Comparison of ENCODE assay signal across 8 mouse cellular contexts in genomic region chr8:94387027-94387684, GRCm38 (mm10). TPM values are rescaled to one million over a fixed set of nuclear protein-coding genes. Genes with fewer than 3 reads are reported as not detected.
DNase-seq lines count a peak whose midpoint lies in the region; ATAC-seq and TF ChIP-seq lines count a peak whose summit lies in the region.

No protein-coding gene starts in this region.

- peak overlapping the region; percentile 68 for H3K27ac ChIP-seq in MEL (ENCODE audit: control insufficient read depth, low read depth, low read length)
- H3K27ac ChIP-seq in forebrain, embryonic 16.5 days (ENCODE audit: low read length) = no peak overlapping the region
- peak overlapping the region; percentile 91 for H3K27ac ChIP-seq in lung, embryonic 14.5 days (ENCODE audit: low read depth)

- 0 out of 4 replicates have a peak, but pooled peaks of 1 of the 2 experiments have one; percentile 2 for TF ChIP-seq EP300 in MEL (IDR thresholded peaks at IDR 0.05; ENCODE audit: low read depth in 1 of 2, low read length in 2 of 2)

- H3K4me1 ChIP-seq in MEL (ENCODE audit: control insufficient read depth in 1 of 2, insufficient read depth in 2 of 2, low read length in 2 of 2) = peaks cover 13 to 25% of the 10 kb centered on the region in 2 experiments
- H3K4me1 ChIP-seq in forebrain, embryonic 16.5 days (replicated peaks; ENCODE audit: control insufficient read depth, insufficient read depth, low read length) = peaks cover 19% of the 10 kb centered on the region
- H3K4me1 ChIP-seq in lung, embryonic 14.5 days (ENCODE audit: insufficient read depth) = peaks cover 6% of the 10 kb centered on the region; the same call in 1 of the 2 replicates

- no peaks in the 10 kb centered on the region for H3K9me3 ChIP-seq in MEL (replicated peaks; ENCODE audit: insufficient read depth, low read length)
- no peaks in the 10 kb centered on the region for H3K9me3 ChIP-seq in forebrain, embryonic 16.5 days (ENCODE audit: control insufficient read depth, low read length)
- no peaks in the 10 kb centered on the region for H3K9me3 ChIP-seq in lung, embryonic 14.5 days (ENCODE audit: low read depth, low read length)

- DNase-seq in MEL (ENCODE audit: low read depth, low spot score) = peak; percentile 86
- peak; percentile 84 for DNase-seq in cerebellum, adult 11-12 months
- DNase-seq in heart, postnatal 36 days = peak; percentile 83 to 90
- DNase-seq in layer of hippocampus, adult 8-10 months (ENCODE audit: low spot score in 2 of 2) = peak; percentile 72 to 83
- peak; percentile 86 for DNase-seq in lung, embryonic 14.5 days
- peak; percentile 55 to 70 for DNase-seq in thymus, adult 18-20 months

- peaks cover 34% of the 10 kb centered on the region for H3K79me2 ChIP-seq in MEL (ENCODE audit: control insufficient read depth, insufficient read depth, low read length, poor library complexity)

- no peak for TF ChIP-seq RAD21 in MEL (IDR thresholded peaks at IDR 0.05; ENCODE audit: low read depth, low read length)

- intact Hi-C loops in heart, postnatal 36 days (cut with DNase I) = loop anchor here (1.0 kb wide), 2 partner anchors 24 to 29 kb away; no protein-coding TSS in a partner anchor

- H3K4me3 ChIP-seq in MEL (ENCODE audit: control insufficient read depth in 1 of 2, insufficient read depth in 1 of 2, low read depth in 2 of 2, low read length in 2 of 2) = peak overlapping the region; percentile 93 to 94
- peak overlapping the region; percentile 71 for H3K4me3 ChIP-seq in forebrain, embryonic 16.5 days (replicated peaks; ENCODE audit: low read length)
- H3K4me3 ChIP-seq in lung, embryonic 14.5 days (ENCODE audit: low read depth, low read length) = peak overlapping the region; percentile 91

- peaks cover 33 to 36% of the 10 kb centered on the region in 2 experiments for H3K36me3 ChIP-seq in MEL (ENCODE audit: control insufficient read depth in 1 of 2, insufficient read depth in 2 of 2, low read length in 2 of 2)
- H3K36me3 ChIP-seq in forebrain, embryonic 16.5 days (ENCODE audit: control insufficient read depth, insufficient read depth) = peaks cover 27% of the 10 kb centered on the region
- peaks cover 32% of the 10 kb centered on the region for H3K36me3 ChIP-seq in lung, embryonic 14.5 days (ENCODE audit: insufficient read depth)

- peak overlapping the region; percentile 82 for H3K9ac ChIP-seq in MEL (ENCODE audit: control insufficient read depth, low read depth, low read length, poor library complexity, severe bottlenecking)
- peak overlapping the region; percentile 94 for H3K9ac ChIP-seq in forebrain, embryonic 16.5 days (replicated peaks; ENCODE audit: low read depth, low read length)
- peak overlapping the region; percentile 84 for H3K9ac ChIP-seq in lung, embryonic 14.5 days

- H3K4me2 ChIP-seq in forebrain, embryonic 16.5 days (ENCODE audit: low read length) = peak overlapping the region; percentile 76
- peak overlapping the region; percentile 89 for H3K4me2 ChIP-seq in lung, embryonic 14.5 days

- no peak for TF ChIP-seq CTCF in MEL (IDR thresholded peaks at IDR 0.05 in 2 of 3, conservative IDR thresholded peaks at IDR 0.05 in 1 of 3; ENCODE audit: control insufficient read depth in 1 of 3, insufficient read depth in 1 of 3, low read depth in 2 of 3, low read length in 3 of 3, poor library complexity in 1 of 3, severe bottlenecking in 1 of 3)
- no peak for TF ChIP-seq CTCF in lung, embryonic 14.5 days (IDR thresholded peaks at IDR 0.05; ENCODE audit: low read depth)

- no peak for ATAC-seq in forebrain, embryonic 16.5 days
- ATAC-seq in lung, embryonic 14.5 days (ENCODE audit: insufficient read depth) = peak; percentile 67
- ATAC-seq in neutrophil, adult 5-6 weeks (ENCODE audit: extremely low read depth, insufficient number of reproducible peaks, low FRiP score, poor library complexity, severe bottlenecking) = peak; percentile 55

- 0% methylated on average over 25 of the region's 25 CpGs for WGBS in forebrain, embryonic 16.5 days
- WGBS in lung, embryonic 14.5 days = under 1% methylated on average over 21 of the region's 25 CpGs

- TF ChIP-seq POLR2A in MEL (IDR thresholded peaks at IDR 0.05; ENCODE audit: control insufficient read depth in 1 of 2, insufficient read depth in 1 of 2, low read depth in 1 of 2, low read length in 2 of 2, poor library complexity in 1 of 2) = no peak; a peak in 1 of 4 replicates

- H3K27me3 ChIP-seq in MEL (ENCODE audit: control insufficient read depth in 1 of 2, insufficient read depth in 2 of 2, low read length in 2 of 2) = no peaks in the 10 kb centered on the region
- H3K27me3 ChIP-seq in forebrain, embryonic 16.5 days (replicated peaks; ENCODE audit: control insufficient read depth, insufficient read depth, low read length) = no peaks in the 10 kb centered on the region
- no peaks in the 10 kb centered on the region for H3K27me3 ChIP-seq in lung, embryonic 14.5 days (ENCODE audit: insufficient read depth, low read length)

TF ChIP-seq in MEL, 35 proteins besides CTCF, POLR2A, EP300 and RAD21:
- TF ChIP-seq MXI1 (IDR thresholded peaks at IDR 0.05; ENCODE audit: low read depth, low read length) (peak; percentile 98), ELF1 (IDR thresholded peaks at IDR 0.05; ENCODE audit: low read depth, low read length) (no peak), USF1 (IDR thresholded peaks at IDR 0.05; ENCODE audit: low read depth, low read length) (peak; percentile 91), BHLHE40 (IDR thresholded peaks at IDR 0.05; ENCODE audit: borderline replicate concordance, low read depth, low read length) (peak; percentile 57; the same call in 1 of the 2 replicates), POLR2AphosphoS2 (IDR thresholded peaks at IDR 0.05; ENCODE audit: low read length) (peak; percentile 47; the same call in 1 of the 2 replicates), MAFK (IDR thresholded peaks at IDR 0.05; ENCODE audit: borderline replicate concordance, low read depth, low read length) (no peak), USF2 (IDR thresholded peaks at IDR 0.05; ENCODE audit: borderline replicate concordance in 1 of 2, insufficient read depth in 1 of 2, low read depth in 1 of 2, low read length in 2 of 2) (peak in 1 of 2 experiments; percentile 40; a peak in 1 of 4 replicates), HCFC1 (IDR thresholded peaks at IDR 0.05; ENCODE audit: low read depth, low read length) (0 out of 2 replicates have a peak, but pooled peaks have one; percentile 1), MAX (IDR thresholded peaks at IDR 0.05; ENCODE audit: low read length) (peak; percentile 81), SIN3A (IDR thresholded peaks at IDR 0.05; ENCODE audit: low read length) (peak; percentile 97)

RNA-seq across cellular contexts. Expression of gene Herpud1, which starts 0.9 kb away (rescaled TPM):
- total RNA-seq in MEL (2012; rRNA removed) = 66.9 and 90.6 TPM in 2 replicates
- 10 to 100 TPM in 1 of 2 experiments, not detected in 1; 66.1 TPM for polyA plus RNA-seq in MEL (2012; ENCODE audit: insufficient read depth in 1 of 2, insufficient read length in 2 of 2, low read depth in 1 of 2, low replicate concordance in 2 of 2, missing spikeins in 1 of 2)
- 68.0 and 78.0 TPM in 2 replicates for polyA plus RNA-seq in forebrain, embryonic 16.5 days (2015; fragmentation: Nextera tagmentation; extraction: Ambion mirVana)
- total RNA-seq in heart, postnatal 36 days (2021) = 100 to 1,000 TPM; 281 to 377 TPM
- 10 to 100 TPM; 53.6 to 81.4 (median 65.6) TPM for total RNA-seq in layer of hippocampus, adult 8-10 months (2022)
- polyA plus RNA-seq in lung, embryonic 14.5 days (2014; fragmentation: Nextera tagmentation; extraction: Ambion mirVana) = 97.9 and 111 TPM in 2 replicates
- total RNA-seq in neutrophil, adult 5-6 weeks (2017) = 142 and 154 TPM in 2 replicates

RNA-seq across cellular contexts. Expression of gene Nlrc5, which starts 47.0 kb away (rescaled TPM):
- total RNA-seq in MEL (2012; rRNA removed) = 0.03 TPM in 1 of 2 replicates, not detected in the other
- polyA plus RNA-seq in MEL (2012; ENCODE audit: insufficient read depth in 1 of 2, insufficient read length in 2 of 2, low read depth in 1 of 2, low replicate concordance in 2 of 2, missing spikeins in 1 of 2) = under 1 TPM in 1 of 2 experiments, not detected in 1; 0.03 TPM
- polyA plus RNA-seq in forebrain, embryonic 16.5 days (2015; fragmentation: Nextera tagmentation; extraction: Ambion mirVana) = 0.28 and 0.47 TPM in 2 replicates
- total RNA-seq in heart, postnatal 36 days (2021) = 1 to 10 TPM; 1.2 to 2.0 TPM
- 1 to 10 TPM in 2 of 4 experiments, under 1 TPM in 2; 0.62 to 6.2 (median 2.1) TPM for total RNA-seq in layer of hippocampus, adult 8-10 months (2022)
- polyA plus RNA-seq in lung, embryonic 14.5 days (2014; fragmentation: Nextera tagmentation; extraction: Ambion mirVana) = 0.11 and 0.46 TPM in 2 replicates
- total RNA-seq in neutrophil, adult 5-6 weeks (2017) = 64.4 and 66.7 TPM in 2 replicates

RNA-seq across cellular contexts. Expression of gene Slc12a3, which starts 58.2 kb away (rescaled TPM):
- total RNA-seq in MEL (2012; rRNA removed) = not detected in 2 replicates
- not detected for polyA plus RNA-seq in MEL (2012; ENCODE audit: insufficient read depth in 1 of 2, insufficient read length in 2 of 2, low read depth in 1 of 2, low replicate concordance in 2 of 2, missing spikeins in 1 of 2)
- 0.10 TPM in 1 of 2 replicates, not detected in the other for polyA plus RNA-seq in forebrain, embryonic 16.5 days (2015; fragmentation: Nextera tagmentation; extraction: Ambion mirVana)
- under 1 TPM; 0.33 to 0.38 TPM for total RNA-seq in heart, postnatal 36 days (2021)
- under 1 TPM; 0.55 to 0.94 (median 0.79) TPM for total RNA-seq in layer of hippocampus, adult 8-10 months (2022)
- not detected in 2 replicates for polyA plus RNA-seq in lung, embryonic 14.5 days (2014; fragmentation: Nextera tagmentation; extraction: Ambion mirVana)
- 0.86 and 3.1 TPM in 2 replicates for total RNA-seq in neutrophil, adult 5-6 weeks (2017)
